Mouse (Mus musculus) intestine, embryonic 15.5 days (tissue): ENCODE measurements at regions not wholly inside any gene's neighbourhood (a gene's known extent, or its start where the extent isn't known, plus 50 kb on each side); places are given as distances from the start of the nearest gene placed in this dataset.

ENCODE experiments used
- ATAC-seq: fragments of 200-750 bp; cut with Nextera tagmentation; 2 replicates; pipeline ENCODE4 v1.8.0; 2017; ENCODE audit warnings: moderate TSS enrichment, moderate library complexity
- H3K27ac ChIP-seq: fragments of 300-500 bp; sonication (generic); 2 replicates; pipeline ENCODE4 v1.5.1; 2015; ENCODE audit warnings: mild to moderate bottlenecking, inconsistent platforms
- H3K27me3 ChIP-seq: fragments of 300-500 bp; sonication (generic); replicated peaks from 2 replicates; pipeline ENCODE4 v1.6.1; 2015; ENCODE audit warnings: inconsistent platforms
- H3K36me3 ChIP-seq: fragments of 300-500 bp; sonication (generic); 2 replicates; pipeline ENCODE4 v1.6.1; 2015; ENCODE audit warnings: inconsistent platforms
- H3K4me1 ChIP-seq: fragments of 300-500 bp; sonication (generic); replicated peaks from 2 replicates; pipeline ENCODE4 v1.6.1; 2015; ENCODE audit warnings: inconsistent platforms
- H3K4me2 ChIP-seq: fragments of 300-500 bp; sonication (generic); replicated peaks from 2 replicates; pipeline ENCODE4 v1.6.1; 2015; ENCODE audit warnings: mild to moderate bottlenecking, inconsistent platforms
- H3K4me3 ChIP-seq: fragments of 300-500 bp; sonication (generic); replicated peaks from 2 replicates; pipeline ENCODE4 v1.5.1; 2015; ENCODE audit warnings: inconsistent platforms
- H3K9ac ChIP-seq: fragments of 300-500 bp; sonication (generic); 2 replicates; pipeline ENCODE4 v1.6.1; 2015; ENCODE audit warnings: inconsistent platforms
- H3K9me3 ChIP-seq: fragments of 300-500 bp; sonication (generic); 2 replicates; pipeline ENCODE4 v1.6.1; 2016; ENCODE audit warnings: inconsistent platforms
- WGBS: fragments of 180-500 bp; shearing (Covaris S2); methylation state at CpG from one replicate; pipeline ENCODE4 v1.1.7; 2015; 5-methylcytosine and 5-hydroxymethylcytosine counted together

GRCm38 (mm10) chr2:9795401-9795800 lies 85.7 kb upstream of the 4930412O13Rik start:
- 60% methylated on average over 4 of the region's 4 CpGs for WGBS
- H3K4me2 ChIP-seq, result no peak overlapping the region
- H3K9me3 ChIP-seq, result no peaks in the 10 kb centered on the region

GRCm38 (mm10) chr2:9801484-9801883 lies 79.6 kb upstream of the 4930412O13Rik start:
- Histone ChIP-seq H3K36me3 (no peaks in the 10 kb centered on the region), H3K27ac (no peak overlapping the region), H3K4me3 (no peak overlapping the region), H3K9ac (no peak overlapping the region), H3K9me3 (no peaks in the 10 kb centered on the region), H3K4me1 (no peaks in the 10 kb centered on the region), H3K27me3 (no peaks in the 10 kb centered on the region), H3K4me2 (no peak overlapping the region)
- no peak for ATAC-seq
- WGBS, result 72% methylated on average over 8 of the region's 8 CpGs

More at GRCm38 (mm10) chr2:9795401-9795800, 85.7 kb upstream of the 4930412O13Rik start:
- no peak for ATAC-seq
- no peaks in the 10 kb centered on the region for H3K4me1 ChIP-seq
- no peak overlapping the region for H3K4me3 ChIP-seq
- H3K9ac ChIP-seq, result no peak overlapping the region
- no peaks in the 10 kb centered on the region for H3K36me3 ChIP-seq
- no peaks in the 10 kb centered on the region for H3K27me3 ChIP-seq
- no peak overlapping the region for H3K27ac ChIP-seq

- no peak overlapping the region for H3K27ac ChIP-seq
- H3K4me2 ChIP-seq, result no peak overlapping the region
- no peaks in the 10 kb centered on the region for H3K9me3 ChIP-seq
- no peak for ATAC-seq
- no peak overlapping the region for H3K9ac ChIP-seq
- H3K27me3 ChIP-seq, result no peaks in the 10 kb centered on the region
- WGBS, result 55% methylated on average over 3 of the region's 3 CpGs
- H3K4me3 ChIP-seq, result no peak overlapping the region
- no peaks in the 10 kb centered on the region for H3K36me3 ChIP-seq
- no peaks in the 10 kb centered on the region for H3K4me1 ChIP-seq
Measured at GRCm38 (mm10) chr2:9804306-9804705, 76.7 kb upstream of the 4930412O13Rik start.

GRCm38 (mm10) chr2:9805590-9805989 lies 75.5 kb upstream of the 4930412O13Rik start:
- Histone ChIP-seq H3K36me3 (no peaks in the 10 kb centered on the region), H3K4me3 (no peak overlapping the region), H3K9ac (no peak overlapping the region), H3K4me1 (no peaks in the 10 kb centered on the region), H3K27me3 (no peaks in the 10 kb centered on the region), H3K4me2 (no peak overlapping the region), H3K9me3 (no peaks in the 10 kb centered on the region), H3K27ac (no peak overlapping the region)
- no peak for ATAC-seq
- 75% methylated on average over 6 of the region's 6 CpGs for WGBS
